Mouse (Mus musculus) spleen, adult 2 months (tissue): ENCODE data around the gene Utp11.

Experiments used
- CTCF ChIP-seq: fragments of 200-500 bp; IDR thresholded peaks from 2 replicates; pipeline ENCODE4 v1.5.1; 2011; ENCODE audit warnings: mild to moderate bottlenecking, inconsistent platforms; ENCODE audit not compliant: insufficient read depth, insufficient read length, insufficient replicate concordance; ENCODE audit errors: extremely low read depth
- POLR2A ChIP-seq: fragments of 200-500 bp; IDR thresholded peaks from 2 replicates; pipeline ENCODE4 v1.6.1; 2011; ENCODE audit warnings: low read depth, low read length, inconsistent platforms

DNA sequence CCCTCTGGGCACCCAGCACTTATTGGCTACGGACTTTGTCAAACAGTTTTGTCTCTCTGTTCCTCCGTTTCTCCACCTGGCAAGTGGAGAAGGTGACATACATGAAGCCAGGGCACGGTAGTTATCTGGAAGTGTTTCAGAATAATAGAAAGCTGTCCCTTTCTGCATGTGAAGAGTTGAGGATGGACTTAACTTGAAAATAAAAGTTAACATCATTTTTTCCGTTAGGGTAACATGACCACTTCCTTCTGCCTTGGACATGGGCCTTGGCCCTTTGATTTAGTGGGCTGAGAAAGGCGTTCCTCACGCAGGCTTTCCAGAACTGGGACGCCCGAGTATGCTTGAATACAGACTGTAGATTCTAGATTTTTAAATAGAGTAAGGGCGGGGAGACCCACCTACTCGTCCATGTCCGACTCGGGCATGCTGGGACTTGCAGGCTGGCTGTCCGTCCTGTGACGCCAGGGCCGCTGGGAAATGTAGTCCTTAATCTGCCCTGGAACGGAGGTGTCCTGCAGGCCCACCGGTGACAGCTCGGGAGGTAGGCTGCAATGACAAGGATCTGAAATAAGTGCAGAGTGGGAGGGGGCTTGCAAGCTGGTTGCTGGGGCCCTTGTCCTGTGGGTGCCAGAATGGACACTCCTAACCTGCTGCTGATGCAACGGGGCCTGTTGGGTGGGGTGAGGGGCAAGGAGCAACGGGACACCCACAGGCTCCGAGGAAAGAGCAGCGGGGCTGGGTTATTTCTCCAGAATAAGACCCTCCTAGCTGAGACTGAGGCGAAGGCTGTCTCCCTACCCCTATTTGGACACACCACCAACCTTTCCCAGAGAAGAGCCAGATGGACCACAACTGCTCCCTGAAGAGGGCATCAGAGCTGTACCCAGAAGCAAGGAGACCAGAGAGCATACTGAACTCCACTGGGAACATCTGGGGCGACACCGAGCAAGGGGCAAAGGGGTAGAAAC, 48.3 kb upstream of the Utp11 start, which contains the start of gene Inpp5b:
- no peak for TF ChIP-seq CTCF
- no peak for TF ChIP-seq POLR2A
